In the genomic region with DNA sequence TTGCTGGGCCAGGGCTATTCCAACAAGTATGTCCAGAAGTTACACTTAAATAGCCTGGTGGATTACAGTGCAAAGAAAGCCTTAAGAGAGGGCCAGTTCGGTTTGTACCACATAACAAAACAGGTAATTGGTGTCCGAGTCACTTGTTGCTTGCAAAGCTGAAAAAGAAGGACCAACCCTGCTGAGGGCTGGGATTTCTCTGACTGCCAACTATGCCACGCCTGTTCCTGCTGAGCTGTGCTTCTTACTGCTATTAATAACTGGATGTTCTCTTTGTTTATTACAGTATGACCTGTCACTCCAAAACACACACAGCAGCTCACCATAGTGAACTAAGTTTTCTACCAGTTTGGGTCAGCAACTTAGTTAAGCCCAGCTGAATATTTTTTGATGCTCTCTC, we compare ENCODE assay signal across 17 mouse cellular contexts.
DNase-seq lines count a peak whose midpoint lies in the region; ATAC-seq and TF ChIP-seq lines count a peak whose summit lies in the region.
"Had no signal": no experiment of that assay in that cellular context is flagged by ENCODE, and none has a peak within 500 bp of the region (broad histone marks: within the 10 kb centered on the region; RNA-seq: fewer than 3 reads in every experiment).

No protein-coding gene starts in this region.

- peak; percentile 65 for DNase-seq in gastrocnemius, adult 18-20 months (ENCODE audit: low spot score)
- DNase-seq in gastrocnemius, postnatal 4 days (ENCODE audit: low spot score in 2 of 2), result no peak
- DNase-seq in lung, adult 2 months, result no peak
- DNase-seq in heart, postnatal 14 days, result peak; percentile 28 to 37
- DNase-seq in stomach, postnatal 0 days (ENCODE audit: low spot score), result peak; percentile 46
- DNase-seq in cerebellum, postnatal 4 days (ENCODE audit: low spot score in 2 of 2), result no peak
- no peak for DNase-seq in frontal cortex, postnatal 36 days (ENCODE audit: low spot score in 2 of 2)
- DNase-seq: adrenal gland, postnatal 36 days; cerebellum, postnatal 36 days had no signal

- ATAC-seq in lung, embryonic 16.5 days (ENCODE audit: low read depth), result 0 out of 2 replicates have a peak, but pooled peaks have one; percentile 43
- ATAC-seq in stomach, postnatal 0 days (ENCODE audit: low FRiP score, low TSS enrichment), result peak; percentile 73
- ATAC-seq: activated CD4-positive, CD25-positive, alpha-beta regulatory T cell, adult 4 months; inflammation-experienced regulatory T-cells, adult 6 months had no signal

- TF ChIP-seq CTCF in lung, adult 2 months (IDR thresholded peaks at IDR 0.05; ENCODE audit: insufficient read depth, low read length), result no peak
- no peak for TF ChIP-seq CTCF in stomach, postnatal 0 days (IDR thresholded peaks at IDR 0.05; ENCODE audit: low read depth)

- no peak overlapping the region for H3K4me3 ChIP-seq in lung, embryonic 16.5 days (ENCODE audit: low read length)
- H3K4me3 ChIP-seq in lung, adult 2 months (replicated peaks; ENCODE audit: extremely low read depth, low read depth, low read length), result no peak overlapping the region
- H3K4me3 ChIP-seq in stomach, postnatal 0 days (ENCODE audit: low read depth, low read length), result no peak overlapping the region
- H3K4me3 ChIP-seq: embryonic facial prominence, embryonic 13.5 days; left cerebral cortex, adult 2 months; limb, embryonic 12.5 days; neural tube, embryonic 15.5 days had no signal

- no peaks in the 10 kb centered on the region for H3K27me3 ChIP-seq in lung, embryonic 16.5 days (ENCODE audit: control insufficient read depth, insufficient read depth, low read depth, low read length)
- H3K27me3 ChIP-seq in stomach, postnatal 0 days (ENCODE audit: control insufficient read depth, insufficient read depth, low read length), result no peaks in the 10 kb centered on the region
- H3K27me3 ChIP-seq: CH12.LX; embryonic facial prominence, embryonic 13.5 days; limb, embryonic 12.5 days; neural tube, embryonic 15.5 days had no signal

- TF ChIP-seq POLR2A in lung, adult 2 months (IDR thresholded peaks at IDR 0.05; ENCODE audit: borderline replicate concordance, extremely low read depth, low read depth, low read length), result no peak

- H3K9ac ChIP-seq in lung, embryonic 16.5 days (ENCODE audit: low read length), result no peak overlapping the region
- no peak overlapping the region for H3K9ac ChIP-seq in stomach, postnatal 0 days (ENCODE audit: low read length)
- H3K9ac ChIP-seq: embryonic facial prominence, embryonic 13.5 days; limb, embryonic 12.5 days; neural tube, embryonic 15.5 days had no signal

- no peak overlapping the region for H3K27ac ChIP-seq in lung, embryonic 16.5 days (ENCODE audit: low read length)
- no peak overlapping the region for H3K27ac ChIP-seq in stomach, postnatal 0 days (replicated peaks)
- H3K27ac ChIP-seq: embryonic facial prominence, embryonic 13.5 days; left cerebral cortex, adult 2 months; limb, embryonic 12.5 days; neural tube, embryonic 15.5 days had no signal

- H3K4me1 ChIP-seq in lung, embryonic 16.5 days (replicated peaks; ENCODE audit: control insufficient read depth, insufficient read depth, low read length), result no peaks in the 10 kb centered on the region
- peaks cover 10% of the 10 kb centered on the region for H3K4me1 ChIP-seq in lung, adult 2 months (ENCODE audit: control insufficient read depth, insufficient read depth, low read length)
- no peaks in the 10 kb centered on the region for H3K4me1 ChIP-seq in stomach, postnatal 0 days (replicated peaks; ENCODE audit: control insufficient read depth, insufficient read depth)
- H3K4me1 ChIP-seq: limb, embryonic 12.5 days; neural tube, embryonic 15.5 days had no signal

- WGBS in lung, embryonic 16.5 days, result 56% methylated on average over 3 of the region's 3 CpGs
- 25% methylated on average over 3 of the region's 3 CpGs for WGBS in lung, adult 2 months
- WGBS in stomach, postnatal 0 days, result 46% methylated on average over 3 of the region's 3 CpGs

- H3K36me3 ChIP-seq in lung, embryonic 16.5 days (ENCODE audit: control insufficient read depth, insufficient read depth, low read length), result no peaks in the 10 kb centered on the region
- no peaks in the 10 kb centered on the region for H3K36me3 ChIP-seq in stomach, postnatal 0 days (ENCODE audit: control insufficient read depth, insufficient read depth, low read length)
- H3K36me3 ChIP-seq: embryonic facial prominence, embryonic 13.5 days; limb, embryonic 12.5 days; neural tube, embryonic 15.5 days had no signal

- intact Hi-C loops in heart, postnatal 14 days (cut with DNase I), result no loop called here

- TF ChIP-seq EP300 in stomach, postnatal 0 days (optimal IDR thresholded peaks at IDR 0.05), result no peak

- no peak overlapping the region for H3K4me2 ChIP-seq in lung, embryonic 16.5 days (ENCODE audit: low read depth, low read length)
- no peak overlapping the region for H3K4me2 ChIP-seq in stomach, postnatal 0 days (replicated peaks; ENCODE audit: low read depth)
- H3K4me2 ChIP-seq: embryonic facial prominence, embryonic 13.5 days; limb, embryonic 12.5 days; neural tube, embryonic 15.5 days had no signal

- no peaks in the 10 kb centered on the region for H3K9me3 ChIP-seq in lung, embryonic 16.5 days (ENCODE audit: control insufficient read depth, low read length)
- no peaks in the 10 kb centered on the region for H3K9me3 ChIP-seq in stomach, postnatal 0 days (ENCODE audit: control insufficient read depth, low read length)
- H3K9me3 ChIP-seq: embryonic facial prominence, embryonic 13.5 days; limb, embryonic 12.5 days; neural tube, embryonic 15.5 days had no signal

Comparison
In these comparisons a context has a peak if more than half of its experiments do, and no peak if none do; other contexts are left out.
1. DNase-seq: peak in gastrocnemius, adult 18-20 months (single experiment), heart, postnatal 14 days (2 of 2) and stomach, postnatal 0 days (single experiment); none in gastrocnemius, postnatal 4 days (0 of 2), lung, adult 2 months (single experiment), cerebellum, postnatal 4 days (0 of 2) and frontal cortex, postnatal 36 days (0 of 2).